Mouse (Mus musculus) MEL (cell line): ENCODE results near the gene Trim6. TPM values are rescaled to one million over a fixed set of nuclear protein-coding genes. Genes with fewer than 3 reads are reported as not detected.

Source experiments
- DNase-seq: peaks from one replicate; pipeline ENCODE4 v3.0.0; 2011; ENCODE audit warnings: low read depth, low spot score
- H3K27ac ChIP-seq: 2 replicates; pipeline ENCODE4 v1.5.1; 2012; ENCODE audit warnings: low read depth, mild to moderate bottlenecking, control low read depth, low read length, moderate library complexity; ENCODE audit not compliant: control insufficient read depth
- H3K27me3 ChIP-seq, 2 experiments: fragments of 150-350 bp in 1 of 2; sonication (generic) in 1 of 2; 2 replicates each; pipeline ENCODE4 v1.6.1; 2012; ENCODE audit warnings: low read length in 2 of 2, mild to moderate bottlenecking in 2 of 2, improper control_type of control experiment in 1 of 2, moderate library complexity in 1 of 2; ENCODE audit not compliant: insufficient read depth in 2 of 2, control insufficient read depth in 1 of 2
- H3K36me3 ChIP-seq, 2 experiments: 2 replicates each; pipeline ENCODE4 v1.6.1; 2012 to 2014; ENCODE audit warnings: low read length in 2 of 2, improper control_type of control experiment in 1 of 2, inconsistent platforms in 1 of 2, mild to moderate bottlenecking in 1 of 2; ENCODE audit not compliant: insufficient read depth in 2 of 2, control insufficient read depth in 1 of 2
- H3K4me1 ChIP-seq, 2 experiments: fragments of 150-350 bp in 1 of 2; sonication (generic) in 1 of 2; 2 replicates each; pipeline ENCODE4 v1.6.1; 2012; ENCODE audit warnings: low read length in 2 of 2, improper control_type of control experiment in 1 of 2, mild to moderate bottlenecking in 1 of 2; ENCODE audit not compliant: insufficient read depth in 2 of 2, control insufficient read depth in 1 of 2
- H3K4me3 ChIP-seq, 2 experiments: fragments of 150-350 bp in 1 of 2; sonication (generic) in 1 of 2; 2 replicates each; pipeline ENCODE4 v1.5.1; 2012; ENCODE audit warnings: low read depth in 2 of 2, low read length in 2 of 2, mild to moderate bottlenecking in 2 of 2, moderate library complexity in 2 of 2, control low read depth in 1 of 2, improper control_type of control experiment in 1 of 2; ENCODE audit not compliant: control insufficient read depth in 1 of 2, insufficient read depth in 1 of 2
- H3K79me2 ChIP-seq: 2 replicates; pipeline ENCODE4 v1.6.1; 2012; ENCODE audit warnings: mild to moderate bottlenecking, low read length, moderate library complexity; ENCODE audit not compliant: control insufficient read depth, poor library complexity, insufficient read depth
- H3K9ac ChIP-seq: 2 replicates; pipeline ENCODE4 v1.6.1; 2012; ENCODE audit warnings: low read depth, mild to moderate bottlenecking, control low read depth, low read length, moderate library complexity; ENCODE audit not compliant: control insufficient read depth, poor library complexity, severe bottlenecking
- H3K9me3 ChIP-seq: fragments of 150-350 bp; sonication (generic); replicated peaks from 2 replicates; pipeline ENCODE4 v1.6.1; 2012; ENCODE audit warnings: mild to moderate bottlenecking, low read length, improper control_type of control experiment, moderate library complexity; ENCODE audit not compliant: insufficient read depth
- BHLHE40 ChIP-seq: IDR thresholded peaks from 2 replicates; pipeline ENCODE4 v1.6.1; 2012; ENCODE audit warnings: low read depth, mild to moderate bottlenecking, inconsistent platforms, low read length, improper control_type of control experiment, borderline replicate concordance
- CHD1 ChIP-seq: IDR thresholded peaks from 2 replicates; pipeline ENCODE4 v1.6.1; 2012; ENCODE audit warnings: low read depth, mild to moderate bottlenecking, inconsistent platforms, low read length, improper control_type of control experiment
- CHD2 ChIP-seq: IDR thresholded peaks from 2 replicates; pipeline ENCODE4 v1.6.1; 2011; ENCODE audit warnings: low read length, improper control_type of control experiment
- CTCF ChIP-seq, 3 experiments: IDR thresholded peaks in 2 of 3; conservative IDR thresholded peaks in 1 of 3; 2 replicates each; pipeline ENCODE4 v1.5.1; 2011 to 2012; ENCODE audit warnings: low read length in 3 of 3, low read depth in 2 of 3, mild to moderate bottlenecking in 2 of 3, improper control_type of control experiment in 1 of 3, inconsistent platforms in 1 of 3, mixed read lengths in 1 of 3, moderate library complexity in 1 of 3; ENCODE audit not compliant: control insufficient read depth in 1 of 3, insufficient read depth in 1 of 3, poor library complexity in 1 of 3, severe bottlenecking in 1 of 3
- E2F4 ChIP-seq: IDR thresholded peaks from 2 replicates; pipeline ENCODE4 v1.6.1; 2011; ENCODE audit warnings: low read depth, low read length, improper control_type of control experiment, borderline replicate concordance
- ELF1 ChIP-seq: IDR thresholded peaks from 2 replicates; pipeline ENCODE4 v1.6.1; 2014; ENCODE audit warnings: low read depth, mild to moderate bottlenecking, inconsistent platforms, low read length, improper control_type of control experiment, moderate library complexity
- EP300 ChIP-seq, 2 experiments: IDR thresholded peaks; 2 replicates each; pipeline ENCODE4 v1.6.1; 2011; ENCODE audit warnings: improper control_type of control experiment in 2 of 2, low read length in 2 of 2, low read depth in 1 of 2, mild to moderate bottlenecking in 1 of 2
- ETS1 ChIP-seq: IDR thresholded peaks from 2 replicates; pipeline ENCODE4 v1.6.1; 2012; ENCODE audit warnings: low read depth, mild to moderate bottlenecking, inconsistent platforms, low read length, improper control_type of control experiment, moderate library complexity
- GABPA ChIP-seq: IDR thresholded peaks from 2 replicates; pipeline ENCODE4 v1.6.1; 2012; ENCODE audit warnings: low read depth, mild to moderate bottlenecking, inconsistent platforms, low read length, improper control_type of control experiment, moderate library complexity
- GATA1 ChIP-seq: IDR thresholded peaks from 2 replicates; pipeline ENCODE4 v1.6.1; 2011; ENCODE audit warnings: low read depth, low read length, improper control_type of control experiment
- HCFC1 ChIP-seq: IDR thresholded peaks from 2 replicates; pipeline ENCODE4 v1.6.1; 2012; ENCODE audit warnings: low read depth, mild to moderate bottlenecking, inconsistent platforms, low read length, improper control_type of control experiment, moderate library complexity
- JUND ChIP-seq: IDR thresholded peaks from 2 replicates; pipeline ENCODE4 v1.6.1; 2011; ENCODE audit warnings: low read depth, mild to moderate bottlenecking, improper control_type of control experiment, low read length
- KAT2A ChIP-seq: conservative IDR thresholded peaks from 2 replicates; pipeline ENCODE4 v1.6.1; 2012; ENCODE audit warnings: low read depth, low read length, improper control_type of control experiment, inconsistent platforms
- MAFK ChIP-seq: IDR thresholded peaks from 2 replicates; pipeline ENCODE4 v1.6.1; 2011; ENCODE audit warnings: low read depth, mild to moderate bottlenecking, low read length, improper control_type of control experiment, borderline replicate concordance
- MAX ChIP-seq: IDR thresholded peaks from 2 replicates; pipeline ENCODE4 v1.6.1; 2011; ENCODE audit warnings: low read length, improper control_type of control experiment
- MAZ ChIP-seq: IDR thresholded peaks from 2 replicates; pipeline ENCODE4 v1.6.1; 2012; ENCODE audit warnings: low read depth, mild to moderate bottlenecking, inconsistent platforms, low read length, improper control_type of control experiment
- MEF2A ChIP-seq: IDR thresholded peaks from 2 replicates; pipeline ENCODE4 v1.6.1; 2014; ENCODE audit warnings: low read depth, mild to moderate bottlenecking, inconsistent platforms, low read length, improper control_type of control experiment; ENCODE audit not compliant: poor library complexity, insufficient replicate concordance, severe bottlenecking; ENCODE audit errors: extremely low read depth
- MXI1 ChIP-seq: IDR thresholded peaks from 2 replicates; pipeline ENCODE4 v1.6.1; 2011; ENCODE audit warnings: mild to moderate bottlenecking, low read depth, low read length, improper control_type of control experiment
- MYB ChIP-seq: IDR thresholded peaks from 2 replicates; pipeline ENCODE4 v1.6.1; 2011; ENCODE audit warnings: mild to moderate bottlenecking, low read depth, low read length, improper control_type of control experiment
- MYC ChIP-seq: IDR thresholded peaks from 2 replicates; pipeline ENCODE4 v1.6.1; 2011; ENCODE audit warnings: low read depth, mild to moderate bottlenecking, low read length, improper control_type of control experiment, moderate library complexity
- NELFE ChIP-seq: IDR thresholded peaks from 2 replicates; pipeline ENCODE4 v1.6.1; 2011; ENCODE audit warnings: low read depth, low read length, improper control_type of control experiment
- POLR2A ChIP-seq, 2 experiments: IDR thresholded peaks; 2 replicates each; pipeline ENCODE4 v1.6.1; 2011 to 2012; ENCODE audit warnings: low read length in 2 of 2, mild to moderate bottlenecking in 2 of 2, control low read depth in 1 of 2, improper control_type of control experiment in 1 of 2, low read depth in 1 of 2, moderate library complexity in 1 of 2; ENCODE audit not compliant: control insufficient read depth in 1 of 2, insufficient read depth in 1 of 2, poor library complexity in 1 of 2
- POLR2AphosphoS2 ChIP-seq: IDR thresholded peaks from 2 replicates; pipeline ENCODE4 v1.6.1; 2011; ENCODE audit warnings: low read length, improper control_type of control experiment
- RAD21 ChIP-seq: IDR thresholded peaks from 2 replicates; pipeline ENCODE4 v1.6.1; 2011; ENCODE audit warnings: mild to moderate bottlenecking, low read depth, low read length, improper control_type of control experiment
- RCOR1 ChIP-seq: IDR thresholded peaks from 2 replicates; pipeline ENCODE4 v1.6.1; 2012; ENCODE audit warnings: low read depth, mild to moderate bottlenecking, inconsistent platforms, low read length, improper control_type of control experiment
- SIN3A ChIP-seq: IDR thresholded peaks from 2 replicates; pipeline ENCODE4 v1.6.1; 2012; ENCODE audit warnings: low read length, improper control_type of control experiment, inconsistent platforms
- SMC3 ChIP-seq: IDR thresholded peaks from 2 replicates; pipeline ENCODE4 v1.6.1; 2011; ENCODE audit warnings: low read depth, low read length, improper control_type of control experiment
- TAL1 ChIP-seq: IDR thresholded peaks from 2 replicates; pipeline ENCODE4 v1.6.1; 2012; ENCODE audit warnings: mild to moderate bottlenecking, inconsistent platforms, low read length, moderate library complexity, mixed read lengths
- TCF12 ChIP-seq: IDR thresholded peaks from 2 replicates; pipeline ENCODE4 v1.6.1; 2014; ENCODE audit warnings: low read depth, mild to moderate bottlenecking, inconsistent platforms, low read length, improper control_type of control experiment, moderate library complexity
- UBTF ChIP-seq: IDR thresholded peaks from 2 replicates; pipeline ENCODE4 v1.6.1; 2012; ENCODE audit warnings: low read depth, mild to moderate bottlenecking, inconsistent platforms, low read length, improper control_type of control experiment, moderate library complexity, borderline replicate concordance; ENCODE audit not compliant: insufficient read depth
- USF1 ChIP-seq: IDR thresholded peaks from 2 replicates; pipeline ENCODE4 v1.6.1; 2014; ENCODE audit warnings: low read depth, mild to moderate bottlenecking, inconsistent platforms, low read length, improper control_type of control experiment, moderate library complexity
- USF2 ChIP-seq, 2 experiments: IDR thresholded peaks; 2 replicates each; pipeline ENCODE4 v1.6.1; 2011 to 2012; ENCODE audit warnings: improper control_type of control experiment in 2 of 2, low read length in 2 of 2, borderline replicate concordance in 1 of 2, inconsistent platforms in 1 of 2, low read depth in 1 of 2, mild to moderate bottlenecking in 1 of 2; ENCODE audit not compliant: insufficient read depth in 1 of 2
- ZKSCAN1 ChIP-seq: IDR thresholded peaks from 2 replicates; pipeline ENCODE4 v1.6.1; 2012; ENCODE audit warnings: low read depth, mild to moderate bottlenecking, inconsistent platforms, low read length, improper control_type of control experiment, moderate library complexity
- ZMIZ1 ChIP-seq: IDR thresholded peaks from 2 replicates; pipeline ENCODE4 v1.6.1; 2012; ENCODE audit warnings: low read depth, mild to moderate bottlenecking, inconsistent platforms, low read length, improper control_type of control experiment, moderate library complexity
- ZNF384 ChIP-seq: IDR thresholded peaks from 2 replicates; pipeline ENCODE4 v1.6.1; 2012; ENCODE audit warnings: low read depth, mild to moderate bottlenecking, inconsistent platforms, low read length, improper control_type of control experiment
- polyA plus RNA-seq, 2 experiments: library from polyadenylated mRNA; stranded (reverse) in 1 of 2; unstranded in 1 of 2; fragments of >175 nt in 1 of 2; fragments of >200 nt in 1 of 2; gene quantifications; 2 replicates each; pipeline versions ENCODE4 v1.2.1 to v1.2.4; 2012; ENCODE audit warnings: low replicate concordance in 2 of 2, low read depth in 1 of 2; ENCODE audit not compliant: insufficient read length in 2 of 2, insufficient read depth in 1 of 2, missing spikeins in 1 of 2
- total RNA-seq: library from RNA; depleted of rRNA; stranded (reverse); fragments of 300-350 nt; gene quantifications from 2 replicates; pipeline ENCODE4 v1.2.3, GENCODE M21; 2012

Trim6 gene
- total and polyA plus RNA-seq, 3 experiments = 4.1 TPM; not detected in 2

GRCm38 (mm10) chr7:104244287-104245181, 25.9 kb downstream of the Trim6 start, which contains the start of gene Trim34a:
Gene Trim34a, plus strand, starts transcription at chr7:104244457.
- Histone ChIP-seq H3K9me3 (no peaks in the 10 kb centered on the region), H3K36me3 (peaks cover 0 to 2% of the 10 kb centered on the region in 2 experiments; a peak in 2 of 4 replicates), H3K79me2 (no peaks in the 10 kb centered on the region), H3K4me1 (peaks cover 2 to 4% of the 10 kb centered on the region in 2 experiments; a peak in 2 of 4 replicates), H3K27ac (peak within 1 kb of the TSS; percentile 81), H3K27me3 (no peaks in the 10 kb centered on the region), H3K4me3 (peak within 1 kb of the TSS; percentile 95 to 99), H3K9ac (peak within 1 kb of the TSS; percentile 96)
- peak; percentile 87 for DNase-seq
- TF ChIP-seq BHLHE40 = no peak
- no peak for TF ChIP-seq ZMIZ1
- no peak for TF ChIP-seq RCOR1
- TF ChIP-seq TAL1 = no peak
- no peak for TF ChIP-seq MYC
- 0 out of 4 replicates have a peak, but pooled peaks of 1 of the 2 experiments have one; percentile 38 for TF ChIP-seq POLR2A (IDR thresholded peaks at IDR 0.05; ENCODE audit: control insufficient read depth in 1 of 2, insufficient read depth in 1 of 2, low read depth in 1 of 2, low read length in 2 of 2, poor library complexity in 1 of 2)
- TF ChIP-seq CHD2 = no peak
- peak; percentile 52; the same call in 1 of the 2 replicates for TF ChIP-seq MXI1
- TF ChIP-seq ZNF384 = peak; percentile 91
- TF ChIP-seq MEF2A = no peak
- peak; percentile 48 for TF ChIP-seq NELFE
- no peak for TF ChIP-seq MAFK
- peak; percentile 63 for TF ChIP-seq HCFC1
- TF ChIP-seq KAT2A = no peak
- TF ChIP-seq CHD1 = 0 out of 2 replicates have a peak, but pooled peaks have one; percentile 45
- peak; percentile 32 for TF ChIP-seq RAD21
- no peak for TF ChIP-seq MAX
- peak; percentile 41; the same call in 1 of the 2 replicates for TF ChIP-seq ELF1
- TF ChIP-seq ZKSCAN1 = no peak
- no peak for TF ChIP-seq JUND
- peak; percentile 3; the same call in 1 of the 2 replicates for TF ChIP-seq GATA1
- no peak for TF ChIP-seq TCF12
- no peak for TF ChIP-seq E2F4
- no peak for TF ChIP-seq USF2 (IDR thresholded peaks at IDR 0.05; ENCODE audit: borderline replicate concordance in 1 of 2, insufficient read depth in 1 of 2, low read depth in 1 of 2, low read length in 2 of 2)
- TF ChIP-seq POLR2AphosphoS2 = no peak
- TF ChIP-seq EP300 (IDR thresholded peaks at IDR 0.05; ENCODE audit: low read depth in 1 of 2, low read length in 2 of 2) = no peak
- peak; percentile 30 to 64 (median 46) for TF ChIP-seq CTCF (IDR thresholded peaks at IDR 0.05 in 2 of 3, conservative IDR thresholded peaks at IDR 0.05 in 1 of 3; ENCODE audit: control insufficient read depth in 1 of 3, insufficient read depth in 1 of 3, low read depth in 2 of 3, low read length in 3 of 3, poor library complexity in 1 of 3, severe bottlenecking in 1 of 3)
- no peak for TF ChIP-seq UBTF
- peak; percentile 44; the same call in 1 of the 2 replicates for TF ChIP-seq MAZ
- no peak for TF ChIP-seq GABPA
- TF ChIP-seq SMC3 = peak; percentile 25; the same call in 1 of the 2 replicates
- TF ChIP-seq ETS1 = peak; percentile 88
- peak; percentile 72 for TF ChIP-seq SIN3A
- no peak for TF ChIP-seq MYB
- no peak for TF ChIP-seq USF1
